Mouse (Mus musculus): ENCODE data around the gene Myo1a.
"Not testable (repeated sequence)": the region's sequence is repeated elsewhere in the genome, so short reads cannot be mapped to it uniquely, and the experiment has no call there.

The Myo1a gene

GRCm38 (mm10) chr10:127745886-127746285 lies 40.9 kb downstream of the Myo1a start:
- in situ Hi-C loops (cut with MboI; ENCODE audit: low pct_unique_long_range_greater_than_20kb in 1 of 2, low sequenced_read_pairs in 2 of 2, unreplicated experiment in 1 of 2): loop anchor here (10.0 to 25.0 kb wide), 2 partner anchors 259 to 441 kb away; partner anchors contain the start of genes Hsd17b6 (in 2 of the 2), Gls2 (in 1 of the 2) and Rbms2 (in 1 of the 2)

GRCm38 (mm10) chr10:127747254-127747653 lies 42.3 kb downstream of the Myo1a start:
- in situ Hi-C loops (cut with MboI; ENCODE audit: low pct_unique_long_range_greater_than_20kb in 1 of 2, low sequenced_read_pairs in 2 of 2, unreplicated experiment in 1 of 2): loop anchor here (10.0 to 25.0 kb wide), 2 partner anchors 258 to 440 kb away; partner anchors contain the start of genes Hsd17b6 (in 2 of the 2), Gls2 (in 1 of the 2) and Rbms2 (in 1 of the 2)

GRCm38 (mm10) chr10:127748847-127749612 lies 44.1 kb downstream of the Myo1a start:
- in situ Hi-C loops (cut with MboI; ENCODE audit: low pct_unique_long_range_greater_than_20kb in 1 of 2, low sequenced_read_pairs in 2 of 2, unreplicated experiment in 1 of 2): loop anchor here (10.0 to 25.0 kb wide), 2 partner anchors 256 to 438 kb away; partner anchors contain the start of genes Hsd17b6 (in 2 of the 2), Gls2 (in 1 of the 2) and Rbms2 (in 1 of the 2)

GRCm38 (mm10) chr10:127750136-127750777 lies 45.3 kb downstream of the Myo1a start:
- in situ Hi-C loops (cut with MboI; ENCODE audit: low pct_unique_long_range_greater_than_20kb in 1 of 2, low sequenced_read_pairs in 2 of 2, unreplicated experiment in 1 of 2): no loop called here

GRCm38 (mm10) chr10:127751548-127751947 lies 46.6 kb downstream of the Myo1a start, which contains the start of gene Gpr182:
Gpr182 (minus strand) TSS chr10:127751732.
- in situ Hi-C loops (cut with MboI; ENCODE audit: low pct_unique_long_range_greater_than_20kb in 1 of 2, low sequenced_read_pairs in 2 of 2, unreplicated experiment in 1 of 2): no loop called here

GRCm38 (mm10) chr10:127754566-127755166 lies 49.7 kb downstream of the Myo1a start:
- in situ Hi-C loops (cut with MboI; ENCODE audit: low pct_unique_long_range_greater_than_20kb in 1 of 2, low sequenced_read_pairs in 2 of 2, unreplicated experiment in 1 of 2): no loop called here

- in situ Hi-C loops (cut with MboI; ENCODE audit: low pct_unique_long_range_greater_than_20kb in 1 of 2, low sequenced_read_pairs in 2 of 2, unreplicated experiment in 1 of 2): no loop called here
Measured at GRCm38 (mm10) chr10:127755246-127755645, 50.3 kb downstream of the Myo1a start.

GRCm38 (mm10) chr10:127755770-127756468 lies 50.9 kb downstream of the Myo1a start:
- in situ Hi-C loops (cut with MboI; ENCODE audit: low pct_unique_long_range_greater_than_20kb in 1 of 2, low sequenced_read_pairs in 2 of 2, unreplicated experiment in 1 of 2): no loop called here

- in situ Hi-C loops (cut with MboI; ENCODE audit: low pct_unique_long_range_greater_than_20kb in 1 of 2, low sequenced_read_pairs in 2 of 2, unreplicated experiment in 1 of 2): no loop called here
Measured at GRCm38 (mm10) chr10:127759181-127760110, 54.5 kb downstream of the Myo1a start, which contains the start of the genes Rdh1 and Rdh16f1. Rdh1 (plus strand) TSS chr10:127759721. Rdh16f1 (plus strand) TSS chr10:127759787.

- in situ Hi-C loops (cut with MboI; ENCODE audit: low pct_unique_long_range_greater_than_20kb in 1 of 2, low sequenced_read_pairs in 2 of 2, unreplicated experiment in 1 of 2): not testable (repeated sequence)
Measured at GRCm38 (mm10) chr10:127762926-127763325, 58.0 kb downstream of the Myo1a start.

GRCm38 (mm10) chr10:127763914-127764680 lies 59.1 kb downstream of the Myo1a start:
- in situ Hi-C loops (cut with MboI; ENCODE audit: low pct_unique_long_range_greater_than_20kb in 1 of 2, low sequenced_read_pairs in 2 of 2, unreplicated experiment in 1 of 2): no loop called here

- in situ Hi-C loops (cut with MboI; ENCODE audit: low pct_unique_long_range_greater_than_20kb in 1 of 2, low sequenced_read_pairs in 2 of 2, unreplicated experiment in 1 of 2): no loop called here
Measured at GRCm38 (mm10) chr10:127766564-127766963, 61.6 kb downstream of the Myo1a start.
